Mouse (Mus musculus): Measurements from ENCODE around the gene Neurod1. TPM values are rescaled to one million over a fixed set of nuclear protein-coding genes. Genes with fewer than 3 reads are reported as not detected.
A peak's percentile ranks its signal among the peaks of the same experiment; 100 is the strongest.

The Neurod1 gene
- polyA plus RNA-seq, 1 experiment from 2014 or later, result 0.05 TPM

- no peaks in the 10 kb centered on the region for H3K36me3 ChIP-seq (ENCODE audit: control insufficient read depth, insufficient read depth)
- no peak overlapping the region for H3K4me3 ChIP-seq (ENCODE audit: low read depth, low read length)
- WGBS (ENCODE audit: insufficient replicate concordance), result 3% methylated on average over 44 of the region's 44 CpGs
- H3K9me3 ChIP-seq (replicated peaks; ENCODE audit: control insufficient read depth, low read length), result no peaks in the 10 kb centered on the region
- peaks cover 62% of the 10 kb centered on the region for H3K27me3 ChIP-seq (ENCODE audit: control insufficient read depth, insufficient read depth, low read depth, low read length)
- H3K9ac ChIP-seq (ENCODE audit: low read depth, low read length), result no peak overlapping the region
- no peak overlapping the region for H3K4me2 ChIP-seq (ENCODE audit: low read depth, low read length)
- H3K4me1 ChIP-seq (ENCODE audit: control insufficient read depth, low read depth, low read length), result no peaks in the 10 kb centered on the region
- H3K27ac ChIP-seq (ENCODE audit: low read length), result no peak overlapping the region
- no peak for ATAC-seq (ENCODE audit: low read depth)
Observed at GRCm38 (mm10) chr2:79459061-79460045, 2.8 kb upstream of the Neurod1 start.

- ATAC-seq (ENCODE audit: low read depth), result no peak
- H3K9ac ChIP-seq (ENCODE audit: low read depth, low read length), result no peak overlapping the region
- 9% methylated on average over 3 of the region's 3 CpGs for WGBS (ENCODE audit: insufficient replicate concordance)
- H3K4me3 ChIP-seq (ENCODE audit: low read depth, low read length), result no peak overlapping the region
- H3K4me1 ChIP-seq (ENCODE audit: control insufficient read depth, low read depth, low read length), result no peaks in the 10 kb centered on the region
- H3K36me3 ChIP-seq (ENCODE audit: control insufficient read depth, insufficient read depth), result no peaks in the 10 kb centered on the region
- H3K27me3 ChIP-seq (ENCODE audit: control insufficient read depth, insufficient read depth, low read depth, low read length), result peaks cover 68% of the 10 kb centered on the region
- H3K4me2 ChIP-seq (ENCODE audit: low read depth, low read length), result no peak overlapping the region
- H3K27ac ChIP-seq (ENCODE audit: low read length), result no peak overlapping the region
- H3K9me3 ChIP-seq (replicated peaks; ENCODE audit: control insufficient read depth, low read length), result no peaks in the 10 kb centered on the region
Observed at GRCm38 (mm10) chr2:79457932-79458331, 1.4 kb upstream of the Neurod1 start.

GRCm38 (mm10) chr2:79457434-79457833 lies 883 bp upstream of the Neurod1 start:
- 37% methylated on average over 3 of the region's 3 CpGs for WGBS (ENCODE audit: insufficient replicate concordance)
- H3K36me3 ChIP-seq (ENCODE audit: control insufficient read depth, insufficient read depth), result no peaks in the 10 kb centered on the region
- H3K4me2 ChIP-seq (ENCODE audit: low read depth, low read length), result no peak overlapping the region
- no peak overlapping the region for H3K27ac ChIP-seq (ENCODE audit: low read length)
- no peaks in the 10 kb centered on the region for H3K4me1 ChIP-seq (ENCODE audit: control insufficient read depth, low read depth, low read length)
- ATAC-seq (ENCODE audit: low read depth), result no peak
- H3K9ac ChIP-seq (ENCODE audit: low read depth, low read length), result no peak overlapping the region
- no peak overlapping the region for H3K4me3 ChIP-seq (ENCODE audit: low read depth, low read length)
- no peaks in the 10 kb centered on the region for H3K9me3 ChIP-seq (replicated peaks; ENCODE audit: control insufficient read depth, low read length)
- peaks cover 68% of the 10 kb centered on the region for H3K27me3 ChIP-seq (ENCODE audit: control insufficient read depth, insufficient read depth, low read depth, low read length)

DNA sequence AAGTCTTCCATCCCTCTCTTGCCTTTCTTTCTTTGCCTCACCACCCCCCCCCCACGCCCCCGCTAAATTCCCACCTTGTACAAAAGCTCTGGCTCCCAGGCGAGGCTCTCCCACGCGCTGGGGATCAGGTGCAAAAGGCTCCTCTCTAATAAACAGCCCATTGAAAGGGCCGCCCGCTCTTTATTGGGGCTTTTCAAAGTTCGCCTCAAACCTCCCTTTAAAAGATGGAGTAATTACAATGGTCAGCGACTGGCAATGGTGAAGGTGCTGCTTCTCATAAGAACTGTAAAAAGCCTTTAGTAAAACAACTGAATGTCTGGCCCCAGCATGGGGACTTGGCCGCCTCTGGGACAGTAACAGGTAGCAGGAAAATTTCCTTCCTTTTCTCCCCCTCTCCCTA lies 905 bp downstream of the Neurod1 start:
- H3K9ac ChIP-seq (ENCODE audit: low read depth, low read length), result no peak overlapping the region
- peaks cover 68% of the 10 kb centered on the region for H3K27me3 ChIP-seq (ENCODE audit: control insufficient read depth, insufficient read depth, low read depth, low read length)
- no peak overlapping the region for H3K4me3 ChIP-seq (ENCODE audit: low read depth, low read length)
- WGBS (ENCODE audit: insufficient replicate concordance), result 4% methylated on average over 10 of the region's 10 CpGs
- H3K27ac ChIP-seq (ENCODE audit: low read length), result no peak overlapping the region
- no peaks in the 10 kb centered on the region for H3K4me1 ChIP-seq (ENCODE audit: control insufficient read depth, low read depth, low read length)
- no peak for ATAC-seq (ENCODE audit: low read depth)
- no peak overlapping the region for H3K4me2 ChIP-seq (ENCODE audit: low read depth, low read length)
- no peaks in the 10 kb centered on the region for H3K9me3 ChIP-seq (replicated peaks; ENCODE audit: control insufficient read depth, low read length)
- H3K36me3 ChIP-seq (ENCODE audit: control insufficient read depth, insufficient read depth), result no peaks in the 10 kb centered on the region

DNA sequence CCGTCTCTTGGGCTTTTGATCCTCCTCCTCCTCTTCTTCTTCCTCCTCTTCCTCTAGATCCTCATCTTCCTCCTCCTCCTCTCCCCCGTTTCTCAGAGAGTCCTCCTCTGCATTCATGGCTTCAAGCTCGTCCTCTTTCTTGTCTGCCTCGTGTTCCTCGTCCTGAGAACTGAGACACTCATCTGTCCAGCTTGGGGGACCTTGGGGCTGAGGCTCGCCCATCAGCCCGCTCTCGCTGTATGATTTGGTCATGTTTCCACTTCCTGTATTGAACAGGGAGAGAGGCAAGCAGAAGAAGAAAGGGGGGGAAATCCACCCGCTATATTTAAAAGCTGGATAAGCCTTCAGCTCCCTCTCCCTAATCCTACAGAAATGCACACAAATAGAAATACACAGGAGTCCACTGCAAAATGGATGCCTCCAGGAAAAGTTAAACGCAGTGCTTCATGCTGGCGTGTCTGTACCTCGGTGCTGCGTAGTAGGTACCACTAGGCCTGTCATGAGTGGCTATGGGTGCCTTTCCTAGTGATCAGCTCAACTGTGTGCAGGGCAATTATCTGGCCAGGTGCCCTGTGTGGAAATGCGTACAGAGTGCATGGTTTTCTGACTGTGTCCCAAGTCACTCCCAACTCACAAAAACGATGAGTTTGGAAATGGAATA lies 1.6 kb downstream of the Neurod1 start:
- Histone ChIP-seq H3K27me3 (ENCODE audit: control insufficient read depth, insufficient read depth, low read depth, low read length) (peaks cover 61% of the 10 kb centered on the region), H3K27ac (ENCODE audit: low read length) (no peak overlapping the region), H3K4me1 (ENCODE audit: control insufficient read depth, low read depth, low read length) (no peaks in the 10 kb centered on the region), H3K9ac (ENCODE audit: low read depth, low read length) (no peak overlapping the region), H3K4me2 (ENCODE audit: low read depth, low read length) (no peak overlapping the region), H3K4me3 (ENCODE audit: low read depth, low read length) (no peak overlapping the region), H3K9me3 (replicated peaks; ENCODE audit: control insufficient read depth, low read length) (no peaks in the 10 kb centered on the region), H3K36me3 (ENCODE audit: control insufficient read depth, insufficient read depth) (no peaks in the 10 kb centered on the region)
- 15% methylated on average over 15 of the region's 15 CpGs for WGBS (ENCODE audit: insufficient replicate concordance)
- ATAC-seq (ENCODE audit: low read depth), result no peak

GRCm38 (mm10) chr2:79453901-79454781 lies 2.4 kb downstream of the Neurod1 start:
- H3K9ac ChIP-seq (ENCODE audit: low read depth, low read length), result no peak overlapping the region
- H3K4me2 ChIP-seq (ENCODE audit: low read depth, low read length), result peak overlapping the region; percentile 59
- ATAC-seq (ENCODE audit: low read depth), result peak; percentile 55; the same call in 1 of the 2 replicates
- H3K27me3 ChIP-seq (ENCODE audit: control insufficient read depth, insufficient read depth, low read depth, low read length), result peaks cover 53% of the 10 kb centered on the region
- WGBS (ENCODE audit: insufficient replicate concordance), result 6% methylated on average over 55 of the region's 55 CpGs
- H3K9me3 ChIP-seq (replicated peaks; ENCODE audit: control insufficient read depth, low read length), result no peaks in the 10 kb centered on the region
- H3K4me1 ChIP-seq (ENCODE audit: control insufficient read depth, low read depth, low read length), result no peaks in the 10 kb centered on the region
- H3K4me3 ChIP-seq (ENCODE audit: low read depth, low read length), result peak overlapping the region; percentile 48
- no peak overlapping the region for H3K27ac ChIP-seq (ENCODE audit: low read length)
- no peaks in the 10 kb centered on the region for H3K36me3 ChIP-seq (ENCODE audit: control insufficient read depth, insufficient read depth)

DNA sequence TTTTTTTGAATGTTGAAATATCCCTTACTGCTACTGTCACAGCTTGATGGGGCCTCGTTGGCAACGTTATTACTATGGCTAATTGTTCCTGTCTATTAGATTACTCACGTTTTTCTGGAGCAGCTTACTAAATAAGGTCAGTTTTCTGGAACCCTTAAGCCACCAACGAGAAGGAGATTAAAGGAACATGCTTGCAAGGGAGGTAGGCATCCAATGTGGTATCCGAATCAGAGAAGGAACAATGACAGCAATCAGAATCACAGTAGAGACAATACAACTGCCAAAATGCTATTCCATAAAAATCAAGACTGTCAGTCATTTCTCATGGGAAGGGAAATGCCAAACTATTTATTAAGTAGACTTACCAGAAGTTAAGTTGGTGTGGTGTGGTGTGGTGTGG lies 5.1 kb downstream of the Neurod1 start:
- H3K36me3 ChIP-seq (ENCODE audit: control insufficient read depth, insufficient read depth), result no peaks in the 10 kb centered on the region
- peaks cover 26% of the 10 kb centered on the region for H3K27me3 ChIP-seq (ENCODE audit: control insufficient read depth, insufficient read depth, low read depth, low read length)
- WGBS (ENCODE audit: insufficient replicate concordance), result 27% methylated on average over 5 of the region's 5 CpGs
- H3K4me2 ChIP-seq (ENCODE audit: low read depth, low read length), result no peak overlapping the region
- no peaks in the 10 kb centered on the region for H3K4me1 ChIP-seq (ENCODE audit: control insufficient read depth, low read depth, low read length)
- H3K27ac ChIP-seq (ENCODE audit: low read length), result no peak overlapping the region
- ATAC-seq (ENCODE audit: low read depth), result no peak
- no peak overlapping the region for H3K9ac ChIP-seq (ENCODE audit: low read depth, low read length)
- no peak overlapping the region for H3K4me3 ChIP-seq (ENCODE audit: low read depth, low read length)
- H3K9me3 ChIP-seq (replicated peaks; ENCODE audit: control insufficient read depth, low read length), result no peaks in the 10 kb centered on the region

- ATAC-seq (ENCODE audit: low read depth), result no peak
- Histone ChIP-seq H3K27me3 (ENCODE audit: control insufficient read depth, insufficient read depth, low read depth, low read length) (peaks cover 21% of the 10 kb centered on the region), H3K9me3 (replicated peaks; ENCODE audit: control insufficient read depth, low read length) (no peaks in the 10 kb centered on the region), H3K4me3 (ENCODE audit: low read depth, low read length) (no peak overlapping the region), H3K36me3 (ENCODE audit: control insufficient read depth, insufficient read depth) (no peaks in the 10 kb centered on the region), H3K4me1 (ENCODE audit: control insufficient read depth, low read depth, low read length) (no peaks in the 10 kb centered on the region), H3K27ac (ENCODE audit: low read length) (no peak overlapping the region), H3K4me2 (ENCODE audit: low read depth, low read length) (no peak overlapping the region), H3K9ac (ENCODE audit: low read depth, low read length) (no peak overlapping the region)
- WGBS (ENCODE audit: insufficient replicate concordance), result 52% methylated on average over 4 of the region's 4 CpGs
Observed at GRCm38 (mm10) chr2:79450684-79451394, 5.7 kb downstream of the Neurod1 start.

Data from liver, embryonic 16.5 days (tissue).